ENCODE assay signal across 8 mouse cellular contexts in genomic region chr1:55130943-55131401, GRCm38 (mm10). TPM values are rescaled to one million over a fixed set of nuclear protein-coding genes. Genes with fewer than 3 reads are reported as not detected.
DNase-seq lines count a peak whose midpoint lies in the region; ATAC-seq and TF ChIP-seq lines count a peak whose summit lies in the region.

Gene Mob4 (plus strand): TSS chr1:55131231.

- H3K4me3 ChIP-seq in CH12.LX (replicated peaks in 1 of 3; ENCODE audit: low read depth in 2 of 3, low read length in 2 of 3, poor library complexity in 1 of 3), result peak within 1 kb of the TSS; percentile 63 to 98 (median 84)
- H3K4me3 ChIP-seq in forebrain, embryonic 12.5 days (replicated peaks), result peak within 1 kb of the TSS; percentile 89
- peak within 1 kb of the TSS; percentile 80 for H3K4me3 ChIP-seq in heart, postnatal 0 days (ENCODE audit: low read depth, low read length)
- H3K4me3 ChIP-seq in liver, embryonic 16.5 days (ENCODE audit: low read depth, low read length), result peak within 1 kb of the TSS; percentile 100
- peak within 1 kb of the TSS; percentile 99 for H3K4me3 ChIP-seq in neural tube, embryonic 13.5 days
- H3K4me3 ChIP-seq in testis, adult 2 months (ENCODE audit: control insufficient read depth, low read depth, low read length), result peak within 1 kb of the TSS; percentile 96

- WGBS in forebrain, embryonic 12.5 days, result under 1% methylated on average over 40 of the region's 42 CpGs
- WGBS in heart, postnatal 0 days, result under 1% methylated on average over 32 of the region's 42 CpGs
- WGBS in liver, embryonic 16.5 days (ENCODE audit: insufficient replicate concordance), result under 1% methylated on average over 42 of the region's 42 CpGs
- WGBS in neural tube, embryonic 13.5 days, result under 1% methylated on average over 42 of the region's 42 CpGs

- peak; percentile 88 for DNase-seq in CH12.LX (ENCODE audit: extremely low read depth)
- DNase-seq in c-Kit-positive CD71-positive TER-119-negative erythroid progenitor cells, embryonic 14.5 days (ENCODE audit: low read depth), result peak; percentile 85
- peak; percentile 88 for DNase-seq in heart, postnatal 0 days (ENCODE audit: low spot score)
- peak; percentile 96 to 97 for DNase-seq in kidney, postnatal 4 days

- no peak for TF ChIP-seq CTCF in CH12.LX (conservative IDR thresholded peaks at IDR 0.05 in 1 of 2, IDR thresholded peaks at IDR 0.05 in 1 of 2; ENCODE audit: low read depth in 2 of 2, low read length in 2 of 2)
- TF ChIP-seq CTCF in heart, postnatal 0 days (IDR thresholded peaks at IDR 0.05; ENCODE audit: low read depth), result no peak
- TF ChIP-seq CTCF in testis, adult 2 months (IDR thresholded peaks at IDR 0.05; ENCODE audit: control insufficient read depth, insufficient read depth, insufficient replicate concordance, low read depth, low read length), result no peak

- peak; percentile 97 for ATAC-seq in forebrain, embryonic 12.5 days (ENCODE audit: low FRiP score)
- ATAC-seq in heart, postnatal 0 days (ENCODE audit: insufficient read depth, low read depth), result peak; percentile 96
- peak; percentile 94 for ATAC-seq in liver, embryonic 16.5 days (ENCODE audit: low read depth)
- peak; percentile 98 for ATAC-seq in neural tube, embryonic 13.5 days (ENCODE audit: low read depth)

- H3K9me3 ChIP-seq in CH12.LX (replicated peaks; ENCODE audit: low read length), result no peaks in the 10 kb centered on the region
- H3K9me3 ChIP-seq in forebrain, embryonic 12.5 days, result no peaks in the 10 kb centered on the region
- no peaks in the 10 kb centered on the region for H3K9me3 ChIP-seq in heart, postnatal 0 days (replicated peaks; ENCODE audit: control insufficient read depth, low read length)
- no peaks in the 10 kb centered on the region for H3K9me3 ChIP-seq in liver, embryonic 16.5 days (replicated peaks; ENCODE audit: control insufficient read depth, low read length)
- H3K9me3 ChIP-seq in neural tube, embryonic 13.5 days, result no peaks in the 10 kb centered on the region

- no peak for TF ChIP-seq RAD21 in CH12.LX (IDR thresholded peaks at IDR 0.05; ENCODE audit: low read depth, low read length)

- H3K36me3 ChIP-seq in CH12.LX (replicated peaks in 1 of 2; ENCODE audit: control insufficient read depth in 1 of 2, insufficient read depth in 1 of 2, low read length in 1 of 2), result peaks cover 0 to 25% of the 10 kb centered on the region in 2 experiments
- H3K36me3 ChIP-seq in forebrain, embryonic 12.5 days (replicated peaks), result 0 out of 2 replicates have a peak, but pooled peaks cover 4% of the 10 kb centered on the region
- H3K36me3 ChIP-seq in heart, postnatal 0 days (replicated peaks; ENCODE audit: control insufficient read depth, insufficient read depth, low read length), result no peaks in the 10 kb centered on the region
- no peaks in the 10 kb centered on the region for H3K36me3 ChIP-seq in liver, embryonic 16.5 days (ENCODE audit: control insufficient read depth, insufficient read depth)
- H3K36me3 ChIP-seq in neural tube, embryonic 13.5 days, result no peaks in the 10 kb centered on the region; the same call in 1 of the 2 replicates
- H3K36me3 ChIP-seq in testis, adult 2 months (ENCODE audit: control insufficient read depth, insufficient read depth, low read length), result no peaks in the 10 kb centered on the region

- TF ChIP-seq POLR2A in CH12.LX (IDR thresholded peaks at IDR 0.05; ENCODE audit: low read depth, low read length), result peak; percentile 92
- TF ChIP-seq POLR2A in testis, adult 2 months (IDR thresholded peaks at IDR 0.05; ENCODE audit: control insufficient read depth, low read depth, low read length), result peak; percentile 93

- H3K27ac ChIP-seq in CH12.LX (ENCODE audit: insufficient read depth, low read depth), result peak within 1 kb of the TSS; percentile 81
- peak within 1 kb of the TSS; percentile 98 for H3K27ac ChIP-seq in forebrain, embryonic 12.5 days
- peak within 1 kb of the TSS; percentile 96 for H3K27ac ChIP-seq in heart, postnatal 0 days (ENCODE audit: low read depth)
- H3K27ac ChIP-seq in liver, embryonic 16.5 days (ENCODE audit: low read length), result peak within 1 kb of the TSS; percentile 96
- H3K27ac ChIP-seq in neural tube, embryonic 13.5 days (replicated peaks), result peak within 1 kb of the TSS; percentile 99
- peak within 1 kb of the TSS; percentile 91 for H3K27ac ChIP-seq in testis, adult 2 months (ENCODE audit: control insufficient read depth, insufficient read depth, low read depth, low read length)

- no peaks in the 10 kb centered on the region for H3K27me3 ChIP-seq in CH12.LX (replicated peaks)
- H3K27me3 ChIP-seq in forebrain, embryonic 12.5 days, result no peaks in the 10 kb centered on the region
- no peaks in the 10 kb centered on the region for H3K27me3 ChIP-seq in heart, postnatal 0 days (ENCODE audit: control insufficient read depth, insufficient read depth, low read length)
- no peaks in the 10 kb centered on the region for H3K27me3 ChIP-seq in liver, embryonic 16.5 days (ENCODE audit: control insufficient read depth, insufficient read depth, low read depth, low read length)
- H3K27me3 ChIP-seq in neural tube, embryonic 13.5 days, result no peaks in the 10 kb centered on the region
- no peaks in the 10 kb centered on the region for H3K27me3 ChIP-seq in testis, adult 2 months (ENCODE audit: control insufficient read depth, insufficient read depth, low read length)

- in situ Hi-C loops in CH12.LX (cut with MboI; ENCODE audit: low pct_ligation_motif_present, low pct_unique_long_range_greater_than_20kb, low sequenced_read_pairs), result no loop called here

- H3K4me2 ChIP-seq in CH12.LX (ENCODE audit: insufficient read depth, low read depth, poor library complexity, severe bottlenecking), result peak within 1 kb of the TSS; percentile 99
- H3K4me2 ChIP-seq in forebrain, embryonic 12.5 days, result peak within 1 kb of the TSS; percentile 71
- H3K4me2 ChIP-seq in heart, postnatal 0 days (ENCODE audit: low read depth, low read length), result peak within 1 kb of the TSS; percentile 72
- H3K4me2 ChIP-seq in liver, embryonic 16.5 days (ENCODE audit: low read depth, low read length), result peak within 1 kb of the TSS; percentile 85
- peak within 1 kb of the TSS; percentile 75 for H3K4me2 ChIP-seq in neural tube, embryonic 13.5 days

- peaks cover 42% of the 10 kb centered on the region for H3K79me2 ChIP-seq in CH12.LX (replicated peaks; ENCODE audit: control insufficient read depth, extremely low read depth, insufficient read depth, poor library complexity, severe bottlenecking)

- dilution Hi-C loops in CH12.LX (cut with MboI; ENCODE audit: extremely low pct_ligation_motif_present, extremely low pct_unique_long_range_greater_than_20kb, low sequenced_read_pairs), result no loop called here

- peak; percentile 61; the same call in 1 of the 2 replicates for TF ChIP-seq EP300 in CH12.LX (IDR thresholded peaks at IDR 0.05; ENCODE audit: low read length)
- TF ChIP-seq EP300 in heart, postnatal 0 days (IDR thresholded peaks at IDR 0.05; ENCODE audit: low read depth), result peak; percentile 75; the same call in 1 of the 2 replicates

- H3K9ac ChIP-seq in CH12.LX (ENCODE audit: insufficient read depth, low read depth), result peak within 1 kb of the TSS; percentile 92
- H3K9ac ChIP-seq in forebrain, embryonic 12.5 days, result peak within 1 kb of the TSS; percentile 97
- peak within 1 kb of the TSS; percentile 95 for H3K9ac ChIP-seq in heart, postnatal 0 days (replicated peaks; ENCODE audit: low read depth, low read length)
- H3K9ac ChIP-seq in liver, embryonic 16.5 days (ENCODE audit: low read depth, low read length), result peak within 1 kb of the TSS; percentile 100
- H3K9ac ChIP-seq in neural tube, embryonic 13.5 days, result peak within 1 kb of the TSS; percentile 99

- peaks cover 3 to 30% of the 10 kb centered on the region in 2 experiments for H3K4me1 ChIP-seq in CH12.LX (ENCODE audit: control insufficient read depth in 1 of 2, insufficient read depth in 2 of 2)
- H3K4me1 ChIP-seq in forebrain, embryonic 12.5 days, result peaks cover 20% of the 10 kb centered on the region
- peaks cover 8% of the 10 kb centered on the region for H3K4me1 ChIP-seq in heart, postnatal 0 days (ENCODE audit: control insufficient read depth, insufficient read depth)
- H3K4me1 ChIP-seq in liver, embryonic 16.5 days (ENCODE audit: control insufficient read depth, low read depth, low read length), result peaks cover 18% of the 10 kb centered on the region
- peaks cover 32% of the 10 kb centered on the region for H3K4me1 ChIP-seq in neural tube, embryonic 13.5 days (replicated peaks)
- peaks cover 9% of the 10 kb centered on the region for H3K4me1 ChIP-seq in testis, adult 2 months (ENCODE audit: control insufficient read depth, insufficient read depth, low read length)

TF ChIP-seq in CH12.LX, 34 proteins besides CTCF, POLR2A, EP300 and RAD21 (continues in another document):
- peak; percentile 66 for TF ChIP-seq NELFE (IDR thresholded peaks at IDR 0.05; ENCODE audit: low read depth, low read length)
- peak; percentile 44; the same call in 1 of the 2 replicates for TF ChIP-seq MAX (IDR thresholded peaks at IDR 0.05; ENCODE audit: low read length)
- peak; percentile 82 for TF ChIP-seq HCFC1 (IDR thresholded peaks at IDR 0.05; ENCODE audit: low read depth, low read length)
- peak; percentile 77 for TF ChIP-seq SIN3A (IDR thresholded peaks at IDR 0.05; ENCODE audit: low read length)
- TF ChIP-seq NRF1 (IDR thresholded peaks at IDR 0.05; ENCODE audit: low read depth, low read length), result peak; percentile 43
- TF ChIP-seq GABPA (IDR thresholded peaks at IDR 0.05; ENCODE audit: insufficient replicate concordance, low read depth, low read length), result no peak
- TF ChIP-seq TBP (conservative IDR thresholded peaks at IDR 0.05; ENCODE audit: low read depth, low read length), result peak; percentile 95
- peak; percentile 80 for TF ChIP-seq ETS1 (conservative IDR thresholded peaks at IDR 0.05; ENCODE audit: low read depth, low read length)
- TF ChIP-seq MEF2A (IDR thresholded peaks at IDR 0.05; ENCODE audit: borderline replicate concordance, low read depth, low read length), result peak; percentile 90
- peak; percentile 76; the same call in 1 of the 2 replicates for TF ChIP-seq POLR2AphosphoS2 (IDR thresholded peaks at IDR 0.05; ENCODE audit: low read depth, low read length)
- peak; percentile 86 for TF ChIP-seq MAZ (IDR thresholded peaks at IDR 0.05; ENCODE audit: low read depth, low read length)
- peak; percentile 39; the same call in 1 of the 2 replicates for TF ChIP-seq MXI1 (IDR thresholded peaks at IDR 0.05; ENCODE audit: low read depth, low read length)

RNA-seq across cellular contexts. Expression of gene Mob4, which starts in this region (rescaled TPM):
- 12.3 and 16.7 TPM in 2 replicates for total RNA-seq in CH12.LX (2012; rRNA removed)
- 49.5 and 62.4 TPM in 2 replicates for total RNA-seq in CH12.LX (2014; rRNA removed)
- 34.1 and 43.2 TPM in 2 replicates for polyA plus RNA-seq in CH12.LX (2012; ENCODE audit: insufficient read length, low read depth)
- 148 and 157 TPM in 2 replicates for polyA plus RNA-seq in forebrain, embryonic 12.5 days (2016; fragmentation: Nextera tagmentation; extraction: Ambion mirVana)
- 35.5 and 59.2 TPM in 2 replicates for total RNA-seq in heart, postnatal 0 days (2014; rRNA removed; ENCODE audit: low replicate concordance)
- polyA plus RNA-seq in heart, postnatal 0 days (2015; fragmentation: Nextera tagmentation; extraction: Ambion mirVana), result 98.1 and 105 TPM in 2 replicates
- 39.5 and 39.8 TPM in 2 replicates for polyA plus RNA-seq in liver, embryonic 16.5 days (2015; fragmentation: Nextera tagmentation; extraction: Ambion mirVana)
- 187 and 204 TPM in 2 replicates for polyA plus RNA-seq in neural tube, embryonic 13.5 days (2015; fragmentation: Nextera tagmentation; extraction: Ambion mirVana)
- polyA plus RNA-seq in testis, adult 2 months (2012; rRNA removed), result 3.7 and 4.2 TPM in 2 replicates

Comparison
In these comparisons a context has a peak if more than half of its experiments do, and no peak if none do; other contexts are left out.
1. Peak in every context shown above with its lines: DNase-seq, ATAC-seq, H3K4me3 ChIP-seq and H3K27ac ChIP-seq.